Mouse (Mus musculus) ES-E14 (cell line): ENCODE measurements at regions not wholly inside any gene's neighbourhood (a gene's known extent, or its start where the extent isn't known, plus 50 kb on each side); places are given as distances from the start of the nearest gene placed in this dataset.

Source experiments
- DNase-seq: peaks from one replicate; pipeline ENCODE4 v3.0.0-alpha.2; 2013; ENCODE audit warnings: low read depth, low spot score
- H3K27ac ChIP-seq: 2 replicates; pipeline ENCODE4 v1.5.1; 2012; ENCODE audit warnings: low read depth, mild to moderate bottlenecking, low read length, moderate library complexity, mixed read lengths; ENCODE audit not compliant: poor library complexity, insufficient read depth, severe bottlenecking
- H3K36me3 ChIP-seq: 2 replicates; pipeline ENCODE4 v1.6.1; 2012; ENCODE audit warnings: mild to moderate bottlenecking, low read length, moderate library complexity, mixed read lengths; ENCODE audit not compliant: control insufficient read depth, poor library complexity, insufficient read depth, severe bottlenecking
- H3K4me1 ChIP-seq, 2 experiments: fragments of 150-350 bp in 1 of 2; sonication (generic) in 1 of 2; 2 replicates each; pipeline ENCODE4 v1.6.1; 2012; ENCODE audit warnings: low read length in 2 of 2, mild to moderate bottlenecking in 1 of 2, mixed read lengths in 1 of 2; ENCODE audit not compliant: control insufficient read depth in 2 of 2, insufficient read depth in 2 of 2, poor library complexity in 1 of 2
- H3K4me3 ChIP-seq, 2 experiments: fragments of 150-350 bp in 1 of 2; sonication (generic) in 1 of 2; 2 replicates each; pipeline ENCODE4 v1.5.1; 2012; ENCODE audit warnings: low read length in 2 of 2, low read depth in 1 of 2, mild to moderate bottlenecking in 1 of 2, mixed read lengths in 1 of 2; ENCODE audit not compliant: insufficient read depth in 1 of 2, poor library complexity in 1 of 2, severe bottlenecking in 1 of 2
- H3K9ac ChIP-seq: 2 replicates; pipeline ENCODE4 v1.6.1; 2012; ENCODE audit warnings: low read depth, mild to moderate bottlenecking, low read length, mixed read lengths; ENCODE audit not compliant: poor library complexity, insufficient read depth, severe bottlenecking
- H3K9me3 ChIP-seq: fragments of 150-350 bp; sonication (generic); 2 replicates; pipeline ENCODE4 v1.6.1; 2012; ENCODE audit warnings: low read depth, mild to moderate bottlenecking, low read length; ENCODE audit not compliant: control insufficient read depth, insufficient read depth
- CHD2 ChIP-seq: IDR thresholded peaks from 2 replicates; pipeline ENCODE4 v1.6.1; 2014; ENCODE audit warnings: mild to moderate bottlenecking, low read depth, low read length, inconsistent platforms
- HCFC1 ChIP-seq: IDR thresholded peaks from 2 replicates; pipeline ENCODE4 v1.6.1; 2012; ENCODE audit warnings: low read length, inconsistent platforms, borderline replicate concordance; ENCODE audit not compliant: insufficient read depth
- MAFK ChIP-seq: IDR thresholded peaks from 2 replicates; pipeline ENCODE4 v1.6.1; 2014; ENCODE audit warnings: mild to moderate bottlenecking, low read depth, low read length, inconsistent platforms; ENCODE audit not compliant: insufficient read depth
- ZC3H11A ChIP-seq: IDR thresholded peaks from 2 replicates; pipeline ENCODE4 v1.6.1; 2012; ENCODE audit warnings: low read depth, mild to moderate bottlenecking, inconsistent platforms, low read length, borderline replicate concordance
- ZNF384 ChIP-seq: IDR thresholded peaks from 2 replicates; pipeline ENCODE4 v1.6.1; 2012; ENCODE audit warnings: low read depth, low read length, inconsistent platforms
- in situ Hi-C, 2 experiments: fragments of 600-800 bp; cut with MboI; formaldehyde crosslinking; loops; one replicate each; pipeline ENCODE4 v1.15.1; 2025; ENCODE audit warnings: low sequenced_read_pairs in 2 of 2, inconsistent platforms in 1 of 2; ENCODE audit not compliant: unreplicated experiment in 2 of 2

- no peak overlapping the region for H3K4me3 ChIP-seq
- H3K9ac ChIP-seq: no peak overlapping the region
- in situ Hi-C loops: no loop called here
- no peaks in the 10 kb centered on the region for H3K4me1 ChIP-seq
- no peaks in the 10 kb centered on the region for H3K9me3 ChIP-seq
- H3K27ac ChIP-seq: no peak overlapping the region
- DNase-seq: no peak
- no peak for TF ChIP-seq ZC3H11A
- TF ChIP-seq HCFC1: no peak
- no peak for TF ChIP-seq ZNF384
- TF ChIP-seq MAFK: no peak
- TF ChIP-seq CHD2: no peak
- H3K36me3 ChIP-seq: no peaks in the 10 kb centered on the region
These were observed 100.4 kb upstream of the Nmnat3 start for GRCm38 (mm10) chr9:98186757-98187300.

- Histone ChIP-seq H3K9me3 (no peaks in the 10 kb centered on the region), H3K4me1 (no peaks in the 10 kb centered on the region), H3K36me3 (no peaks in the 10 kb centered on the region), H3K9ac (no peak overlapping the region), H3K4me3 (no peak overlapping the region), H3K27ac (no peak overlapping the region)
- in situ Hi-C loops: no loop called here
- no peak for DNase-seq
- TF ChIP-seq MAFK (no peak), HCFC1 (no peak), ZC3H11A (no peak), CHD2 (no peak), ZNF384 (no peak)
These were observed 92.9 kb upstream of the Nmnat3 start for GRCm38 (mm10) chr9:98194356-98194755.

GRCm38 (mm10) chr9:98218824-98219223 is 68.4 kb upstream of the Nmnat3 start:
- no peak for TF ChIP-seq ZC3H11A
- TF ChIP-seq MAFK: no peak
- TF ChIP-seq CHD2: no peak
- TF ChIP-seq ZNF384: no peak
- no peak for TF ChIP-seq HCFC1
- no peaks in the 10 kb centered on the region for H3K9me3 ChIP-seq

DNA sequence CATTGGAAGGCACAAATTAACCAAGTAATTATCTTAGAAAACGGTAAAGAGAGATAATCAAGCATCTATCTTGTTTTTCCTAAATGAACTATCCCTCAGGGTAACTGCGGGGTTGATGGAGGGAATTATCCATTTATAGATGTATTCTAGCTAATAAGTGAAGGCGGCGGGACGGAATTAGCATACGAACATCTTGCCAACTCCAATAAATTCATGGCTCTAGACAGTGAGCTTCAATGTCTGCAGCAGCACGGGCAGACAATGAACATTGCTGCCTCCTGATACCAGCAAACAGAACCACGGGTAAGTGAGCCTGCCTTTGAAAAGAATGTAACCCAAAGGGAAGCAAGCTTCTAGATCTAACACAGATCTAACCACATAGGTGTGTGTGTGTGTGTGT is 66.9 kb upstream of the Nmnat3 start:
- TF ChIP-seq MAFK (no peak), CHD2 (no peak), ZNF384 (no peak)
- no peaks in the 10 kb centered on the region for H3K9me3 ChIP-seq
- H3K27ac ChIP-seq: no peak overlapping the region
- in situ Hi-C loops: no loop called here
- no peak overlapping the region for H3K9ac ChIP-seq
- DNase-seq: no peak
- H3K36me3 ChIP-seq: no peaks in the 10 kb centered on the region
- no peaks in the 10 kb centered on the region for H3K4me1 ChIP-seq
- no peak overlapping the region for H3K4me3 ChIP-seq

More at GRCm38 (mm10) chr9:98218824-98219223, 68.4 kb upstream of the Nmnat3 start:
- no peak overlapping the region for H3K9ac ChIP-seq
- H3K27ac ChIP-seq: no peak overlapping the region
- H3K4me3 ChIP-seq: no peak overlapping the region
- in situ Hi-C loops: no loop called here
- H3K4me1 ChIP-seq: no peaks in the 10 kb centered on the region
- H3K36me3 ChIP-seq: no peaks in the 10 kb centered on the region
- no peak for DNase-seq

GRCm38 (mm10) chr9:98221766-98222165 is 65.5 kb upstream of the Nmnat3 start:
- H3K4me1 ChIP-seq: no peaks in the 10 kb centered on the region
- in situ Hi-C loops: no loop called here
- H3K4me3 ChIP-seq: no peak overlapping the region
- H3K9ac ChIP-seq: no peak overlapping the region
- H3K27ac ChIP-seq: no peak overlapping the region
- no peak for TF ChIP-seq MAFK
- TF ChIP-seq ZNF384: no peak
- no peak for TF ChIP-seq CHD2
- TF ChIP-seq HCFC1: no peak
- no peak for TF ChIP-seq ZC3H11A
- H3K36me3 ChIP-seq: no peaks in the 10 kb centered on the region
- DNase-seq: no peak
- no peaks in the 10 kb centered on the region for H3K9me3 ChIP-seq
